Mouse (Mus musculus) ovary, postnatal 14 days (tissue): ENCODE data around the gene Cdr2.
"Not testable (repeated sequence)": the region's sequence is repeated elsewhere in the genome, so short reads cannot be mapped to it uniquely, and the experiment has no call there.

Source experiments
- DNase-seq: peaks from one replicate; pipeline ENCODE4 v3.0.0; 2022; ENCODE audit warnings: low spot score

The Cdr2 gene

GRCm38 (mm10) chr7:120972471-120972870 is 9.6 kb downstream of the Cdr2 start:
- DNase-seq = not testable (repeated sequence)

GRCm38 (mm10) chr7:120970112-120970511 is 12.0 kb downstream of the Cdr2 start:
- DNase-seq = no peak

GRCm38 (mm10) chr7:120969221-120969620 is 12.9 kb downstream of the Cdr2 start:
- DNase-seq = no peak

- no peak for DNase-seq
Measured at GRCm38 (mm10) chr7:120963126-120963525, 19.0 kb downstream of the Cdr2 start.

GRCm38 (mm10) chr7:120961893-120962292 is 20.2 kb downstream of the Cdr2 start:
- no peak for DNase-seq

GRCm38 (mm10) chr7:120960601-120961000 is 21.5 kb downstream of the Cdr2 start:
- no peak for DNase-seq

- DNase-seq = no peak
Measured at GRCm38 (mm10) chr7:120960116-120960515, 22.0 kb downstream of the Cdr2 start.

GRCm38 (mm10) chr7:120953591-120953990 is 28.5 kb downstream of the Cdr2 start:
- not testable (repeated sequence) for DNase-seq

- no peak for DNase-seq
Measured at GRCm38 (mm10) chr7:120943936-120944509, 38.1 kb downstream of the Cdr2 start.

- DNase-seq = no peak
Measured at GRCm38 (mm10) chr7:120942506-120942905, 39.6 kb downstream of the Cdr2 start.

- DNase-seq = no peak
Measured at GRCm38 (mm10) chr7:120941214-120941613, 40.9 kb downstream of the Cdr2 start.

GRCm38 (mm10) chr7:120940343-120940742 is 41.8 kb downstream of the Cdr2 start:
- no peak for DNase-seq

GRCm38 (mm10) chr7:120938206-120938605 is 43.9 kb downstream of the Cdr2 start:
- DNase-seq = no peak

- DNase-seq = no peak
Measured at GRCm38 (mm10) chr7:120936522-120936921, 45.6 kb downstream of the Cdr2 start.

GRCm38 (mm10) chr7:120934716-120935115 is 47.4 kb downstream of the Cdr2 start:
- peak; percentile 51 for DNase-seq

GRCm38 (mm10) chr7:120933680-120934195 is 48.4 kb downstream of the Cdr2 start:
- DNase-seq = no peak

- no peak for DNase-seq
Measured at GRCm38 (mm10) chr7:120933110-120933509, 49.0 kb downstream of the Cdr2 start.

GRCm38 (mm10) chr7:120918526-120918962 is 63.6 kb downstream of the Cdr2 start:
- peak; percentile 47 for DNase-seq

GRCm38 (mm10) chr7:120917592-120918461 is 64.3 kb downstream of the Cdr2 start, which contains the start of gene Polr3e:
Polr3e (plus strand) TSS chr7:120917744.
- DNase-seq = peak; percentile 99

GRCm38 (mm10) chr7:120917279-120917591 is 64.9 kb downstream of the Cdr2 start:
- no peak for DNase-seq

GRCm38 (mm10) chr7:120916262-120916875 is 65.7 kb downstream of the Cdr2 start:
- no peak for DNase-seq

GRCm38 (mm10) chr7:120913332-120913731 is 68.8 kb downstream of the Cdr2 start:
- DNase-seq = no peak

- DNase-seq = not testable (repeated sequence)
Measured at GRCm38 (mm10) chr7:120911268-120911667, 70.8 kb downstream of the Cdr2 start.
